Mouse (Mus musculus): ENCODE results near the gene Rab8b. TPM values are rescaled to one million over a fixed set of nuclear protein-coding genes. Genes with fewer than 3 reads are reported as not detected.
A peak's percentile ranks its signal among the peaks of the same experiment; 100 is the strongest.
"Not testable (repeated sequence)": the region's sequence is repeated elsewhere in the genome, so short reads cannot be mapped to it uniquely, and the experiment has no call there.

The Rab8b gene
- polyA plus RNA-seq, 1 experiment from 2014 or later, result 24.3 TPM

DNA sequence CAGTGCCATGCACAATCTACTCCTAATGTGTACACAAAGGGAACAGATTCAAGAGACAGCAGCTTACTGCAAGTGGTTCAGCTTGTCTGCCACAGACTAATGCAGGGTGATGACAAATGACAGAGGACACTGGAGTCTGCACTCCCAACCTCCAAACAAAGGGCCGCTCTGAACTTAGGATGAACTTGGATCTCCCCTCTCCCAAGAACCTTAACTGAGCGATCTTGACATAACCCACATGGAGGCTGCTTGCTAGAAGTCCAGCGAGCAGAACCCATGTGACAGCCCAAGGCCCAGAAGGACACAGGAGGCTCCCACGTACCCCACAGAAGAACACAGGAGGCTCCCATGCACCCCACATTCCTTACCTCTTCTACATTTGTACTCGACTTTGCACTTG, 68.5 kb downstream of the Rab8b start:
- 0 out of 2 replicates have a peak, but pooled peaks cover 6% of the 10 kb centered on the region for H3K4me1 ChIP-seq (replicated peaks)
- H3K27ac ChIP-seq, result no peak overlapping the region
- no peak overlapping the region for H3K4me3 ChIP-seq
- H3K9me3 ChIP-seq, result no peaks in the 10 kb centered on the region
- H3K36me3 ChIP-seq, result peaks cover 47% of the 10 kb centered on the region
- WGBS, result 81% methylated on average over 5 of the region's 5 CpGs
- no peak for DNase-seq (ENCODE audit: low spot score)
- H3K27me3 ChIP-seq (ENCODE audit: insufficient read depth, poor library complexity, severe bottlenecking), result no peaks in the 10 kb centered on the region

DNA sequence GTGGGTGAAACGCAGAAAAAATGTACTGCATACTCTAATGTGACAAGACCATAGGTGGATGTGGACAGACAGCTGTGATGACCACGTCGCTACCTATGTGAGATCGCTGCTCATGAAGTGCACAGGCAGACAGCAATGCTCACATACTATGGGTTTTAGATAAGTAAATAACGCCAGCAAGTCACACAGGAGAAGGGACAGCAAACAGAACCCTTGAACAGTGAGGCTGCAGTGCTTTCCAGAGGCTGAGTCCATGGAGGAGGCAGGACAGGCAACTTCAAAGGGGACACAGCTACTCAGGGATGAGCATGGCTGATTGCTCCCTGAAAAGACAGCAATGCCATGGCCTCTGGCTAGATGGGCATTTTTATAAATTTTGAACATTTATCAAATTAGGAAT, 72.7 kb downstream of the Rab8b start:
- no peaks in the 10 kb centered on the region for H3K4me1 ChIP-seq (replicated peaks)
- WGBS, result 93% methylated on average over 5 of the region's 5 CpGs

GRCm38 (mm10) chr9:66835097-66835480, 84.4 kb downstream of the Rab8b start:
- WGBS, result under 1% methylated on average over 24 of the region's 24 CpGs
- Histone ChIP-seq H3K9me3 (no peaks in the 10 kb centered on the region), H3K27ac (peak overlapping the region; percentile 79), H3K27me3 (ENCODE audit: insufficient read depth, poor library complexity, severe bottlenecking) (peaks cover 41% of the 10 kb centered on the region), H3K4me3 (peak overlapping the region; percentile 77), H3K36me3 (no peaks in the 10 kb centered on the region), H3K4me1 (replicated peaks) (peaks cover 21% of the 10 kb centered on the region)
- no peak for DNase-seq (ENCODE audit: low spot score)

More for the DNA sequence above, 72.7 kb downstream of the Rab8b start:
- no peaks in the 10 kb centered on the region for H3K9me3 ChIP-seq
- DNase-seq (ENCODE audit: low spot score), result no peak
- no peak overlapping the region for H3K27ac ChIP-seq
- H3K36me3 ChIP-seq, result peaks cover 28% of the 10 kb centered on the region
- no peaks in the 10 kb centered on the region for H3K27me3 ChIP-seq (ENCODE audit: insufficient read depth, poor library complexity, severe bottlenecking)
- H3K4me3 ChIP-seq, result no peak overlapping the region

DNA sequence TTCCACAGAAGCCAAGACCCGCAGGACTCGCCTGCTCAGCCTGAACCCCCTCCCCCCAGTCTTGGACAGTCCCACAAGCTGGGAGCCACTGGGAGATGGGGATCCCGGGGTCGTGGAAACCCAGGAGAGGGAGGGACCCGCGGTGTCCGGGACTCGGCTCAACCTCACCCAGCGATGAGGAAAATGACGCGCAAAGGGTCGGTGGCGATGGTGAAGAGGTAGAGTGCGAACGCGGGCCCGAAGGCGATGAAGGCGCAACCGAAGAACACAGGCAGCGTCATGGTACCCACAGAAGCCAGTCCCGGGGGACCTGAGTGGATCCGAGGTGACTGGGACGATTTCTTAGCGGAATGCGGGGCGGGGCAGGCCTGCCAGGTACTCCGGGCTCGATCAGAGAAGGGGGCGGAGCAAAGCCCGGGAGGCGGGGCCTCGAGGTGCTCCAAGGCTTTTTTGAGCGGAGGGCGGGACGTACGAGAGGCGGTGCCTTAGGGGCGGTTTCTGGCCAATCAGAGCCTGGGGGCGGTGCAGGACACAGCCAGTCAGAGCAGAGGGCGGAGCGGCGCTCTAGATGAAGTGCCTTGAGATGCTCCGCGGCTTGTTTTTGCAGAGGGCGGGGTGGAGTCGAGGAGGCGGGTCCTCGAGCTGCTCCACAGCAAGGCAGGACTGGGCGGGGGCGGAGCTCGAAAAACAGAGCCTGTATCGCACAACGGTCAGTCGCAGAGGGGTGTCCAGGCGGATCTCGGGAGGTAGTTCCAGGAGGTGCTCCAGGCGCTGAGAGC, 85.0 kb downstream of the Rab8b start, which contains the start of gene Aph1c:
TSS of gene Aph1c (minus strand) at position 409 of the 779 bp plus-strand sequence.
- Histone ChIP-seq H3K4me3 (peak within 1 kb of the TSS; percentile 77), H3K4me1 (replicated peaks) (peaks cover 21% of the 10 kb centered on the region), H3K36me3 (no peaks in the 10 kb centered on the region), H3K9me3 (no peaks in the 10 kb centered on the region), H3K27ac (peak within 1 kb of the TSS; percentile 79), H3K27me3 (ENCODE audit: insufficient read depth, poor library complexity, severe bottlenecking) (peaks cover 41% of the 10 kb centered on the region)
- WGBS, result under 1% methylated on average over 58 of the region's 58 CpGs
- peak; percentile 99 for DNase-seq (ENCODE audit: low spot score)

- Histone ChIP-seq H3K36me3 (no peaks in the 10 kb centered on the region), H3K27ac (no peak overlapping the region), H3K27me3 (ENCODE audit: insufficient read depth, poor library complexity, severe bottlenecking) (peaks cover 41% of the 10 kb centered on the region), H3K4me3 (peak overlapping the region; percentile 77), H3K9me3 (no peaks in the 10 kb centered on the region), H3K4me1 (replicated peaks) (peaks cover 21% of the 10 kb centered on the region)
- WGBS, result 15% methylated on average over 7 of the region's 7 CpGs
- DNase-seq (ENCODE audit: low spot score), result no peak
Measured at GRCm38 (mm10) chr9:66833851-66834250, 85.6 kb downstream of the Rab8b start.

GRCm38 (mm10) chr9:66832366-66832908, 87.0 kb downstream of the Rab8b start:
- DNase-seq (ENCODE audit: low spot score), result no peak
- H3K27ac ChIP-seq, result no peak overlapping the region
- H3K36me3 ChIP-seq, result no peaks in the 10 kb centered on the region
- no peaks in the 10 kb centered on the region for H3K9me3 ChIP-seq
- 66% methylated on average over 4 of the region's 4 CpGs for WGBS
- H3K4me1 ChIP-seq (replicated peaks), result peaks cover 21% of the 10 kb centered on the region
- peaks cover 45% of the 10 kb centered on the region for H3K27me3 ChIP-seq (ENCODE audit: insufficient read depth, poor library complexity, severe bottlenecking)
- no peak overlapping the region for H3K4me3 ChIP-seq

- no peak overlapping the region for H3K27ac ChIP-seq
- H3K9me3 ChIP-seq, result no peaks in the 10 kb centered on the region
- peaks cover 4% of the 10 kb centered on the region; the same call in 1 of the 2 replicates for H3K27me3 ChIP-seq (ENCODE audit: insufficient read depth, poor library complexity, severe bottlenecking)
- H3K4me3 ChIP-seq, result no peak overlapping the region
- H3K4me1 ChIP-seq (replicated peaks), result no peaks in the 10 kb centered on the region
- H3K36me3 ChIP-seq, result no peaks in the 10 kb centered on the region
- WGBS, result 65% methylated on average over 1 of the region's 1 CpGs
- DNase-seq (ENCODE audit: low spot score), result no peak
Measured at GRCm38 (mm10) chr9:66825990-66826389, 93.5 kb downstream of the Rab8b start.

GRCm38 (mm10) chr9:66822255-66822654, 97.2 kb downstream of the Rab8b start:
- H3K27me3 ChIP-seq (ENCODE audit: insufficient read depth, poor library complexity, severe bottlenecking); H3K4me3 ChIP-seq; H3K4me1 ChIP-seq (replicated peaks); H3K9me3 ChIP-seq; H3K36me3 ChIP-seq; H3K27ac ChIP-seq; DNase-seq (ENCODE audit: low spot score): not testable (repeated sequence)
- WGBS, result 92% methylated on average over 2 of the region's 5 CpGs

DNA sequence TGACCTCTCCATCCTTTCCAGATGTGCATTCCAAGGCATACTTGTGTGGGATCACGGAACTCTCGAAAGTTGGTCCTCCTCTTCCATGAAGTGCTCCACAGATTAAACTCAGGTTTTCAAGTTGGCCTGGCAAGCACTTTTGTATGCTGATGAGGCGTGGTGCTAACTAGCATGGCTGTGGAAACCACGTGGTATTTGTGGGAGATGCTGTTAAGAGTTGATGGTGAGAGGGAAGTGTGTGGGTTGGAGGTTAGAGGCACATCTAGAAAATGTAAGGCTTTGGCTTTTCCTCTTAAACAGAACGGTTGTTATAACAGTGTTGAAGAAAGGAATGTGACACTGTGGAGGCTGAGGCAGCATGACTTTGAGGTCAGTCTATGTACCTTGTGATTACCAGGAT, 98.5 kb downstream of the Rab8b start:
- H3K9me3 ChIP-seq, result no peaks in the 10 kb centered on the region
- H3K27ac ChIP-seq, result no peak overlapping the region
- 0 out of 2 replicates have a peak, but pooled peaks cover 2% of the 10 kb centered on the region for H3K4me1 ChIP-seq (replicated peaks)
- H3K27me3 ChIP-seq (ENCODE audit: insufficient read depth, poor library complexity, severe bottlenecking), result no peaks in the 10 kb centered on the region
- H3K4me3 ChIP-seq, result no peak overlapping the region
- WGBS, result 74% methylated on average over 5 of the region's 5 CpGs
- DNase-seq (ENCODE audit: low spot score), result no peak
- H3K36me3 ChIP-seq, result no peaks in the 10 kb centered on the region

DNA sequence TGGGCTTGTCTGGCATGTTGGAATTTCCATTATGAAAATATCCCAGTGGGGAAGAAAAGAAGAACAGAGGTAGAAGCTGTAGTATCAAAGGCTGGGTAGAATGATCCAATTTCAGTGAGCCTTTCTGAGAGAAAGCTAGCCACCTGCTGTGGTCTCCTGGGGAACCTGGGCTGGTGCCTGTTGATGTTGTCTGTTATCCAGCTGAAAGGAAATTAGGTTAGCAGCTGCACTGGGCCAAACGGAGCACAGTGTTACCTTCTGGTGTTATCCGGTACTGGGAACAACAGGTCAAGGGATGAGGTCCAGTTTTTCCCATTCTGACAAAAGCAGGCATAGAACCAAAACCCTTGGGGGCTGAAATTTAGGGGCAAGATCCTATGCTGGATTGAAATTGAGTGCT, 106.1 kb downstream of the Rab8b start:
- Histone ChIP-seq H3K27ac (no peak overlapping the region), H3K9me3 (no peaks in the 10 kb centered on the region), H3K4me1 (replicated peaks) (peaks cover 13% of the 10 kb centered on the region; the same call in 1 of the 2 replicates), H3K36me3 (no peaks in the 10 kb centered on the region), H3K4me3 (no peak overlapping the region), H3K27me3 (ENCODE audit: insufficient read depth, poor library complexity, severe bottlenecking) (peaks cover 4% of the 10 kb centered on the region; the same call in 1 of the 2 replicates)
- WGBS, result 8% methylated on average over 2 of the region's 2 CpGs
- DNase-seq (ENCODE audit: low spot score), result no peak

GRCm38 (mm10) chr9:66805951-66806350, 113.5 kb downstream of the Rab8b start:
- Histone ChIP-seq H3K27me3 (ENCODE audit: insufficient read depth, poor library complexity, severe bottlenecking) (peaks cover 63% of the 10 kb centered on the region), H3K4me1 (replicated peaks) (peaks cover 13% of the 10 kb centered on the region; the same call in 1 of the 2 replicates), H3K4me3 (peak overlapping the region; percentile 45), H3K27ac (peak overlapping the region; percentile 75)
- WGBS, result 1% methylated on average over 32 of the region's 37 CpGs
- not testable (repeated sequence) for H3K9me3 ChIP-seq, H3K36me3 ChIP-seq
- peak; percentile 55 for DNase-seq (ENCODE audit: low spot score)

- Histone ChIP-seq H3K4me1 (replicated peaks) (peaks cover 13% of the 10 kb centered on the region; the same call in 1 of the 2 replicates), H3K9me3 (no peaks in the 10 kb centered on the region), H3K27ac (no peak overlapping the region), H3K4me3 (no peak overlapping the region), H3K36me3 (no peaks in the 10 kb centered on the region), H3K27me3 (ENCODE audit: insufficient read depth, poor library complexity, severe bottlenecking) (peaks cover 46% of the 10 kb centered on the region)
- WGBS, result 55% methylated on average over 12 of the region's 12 CpGs
- no peak for DNase-seq (ENCODE audit: low spot score)
Measured at GRCm38 (mm10) chr9:66801947-66802346, 117.5 kb downstream of the Rab8b start.

DNA sequence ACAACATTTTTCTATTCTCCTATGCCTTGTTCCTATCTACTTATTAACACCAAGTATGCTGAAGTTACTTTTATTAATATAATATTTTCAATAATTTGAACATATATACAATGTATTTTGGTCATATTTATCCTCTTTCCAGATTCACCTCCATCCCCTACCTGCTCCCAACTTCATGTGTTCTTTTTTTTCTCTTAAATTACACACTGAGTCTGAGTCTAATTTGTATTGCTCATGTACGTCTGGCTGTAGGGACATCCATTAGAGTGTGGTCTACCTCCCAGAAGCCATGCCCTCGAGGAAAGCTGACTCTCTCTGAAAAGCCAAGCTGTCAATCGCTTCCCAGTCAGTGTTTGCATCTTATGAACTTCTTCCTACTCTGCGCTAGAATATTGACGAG, 122.7 kb downstream of the Rab8b start, which contains the start of gene Gm10647:
TSS of gene Gm10647 (plus strand) at position 301 of the 400 bp plus-strand sequence.
- Histone ChIP-seq H3K4me1 (replicated peaks) (peaks cover 25% of the 10 kb centered on the region), H3K9me3 (no peaks in the 10 kb centered on the region), H3K36me3 (no peaks in the 10 kb centered on the region), H3K27ac (peak within 1 kb of the TSS; percentile 96), H3K27me3 (ENCODE audit: insufficient read depth, poor library complexity, severe bottlenecking) (peaks cover 5% of the 10 kb centered on the region), H3K4me3 (peak within 1 kb of the TSS; percentile 79)
- WGBS, result 82% methylated on average over 5 of the region's 5 CpGs
- DNase-seq (ENCODE audit: low spot score), result no peak
